Mouse (Mus musculus) kidney, embryonic 16.5 days (tissue): ENCODE measurements at regions not wholly inside any gene's neighbourhood (a gene's known extent, or its start where the extent isn't known, plus 50 kb on each side); places are given as distances from the start of the nearest gene placed in this dataset.

Source experiments
- ATAC-seq: fragments of 200-750 bp; cut with Nextera tagmentation; 2 replicates; pipeline ENCODE4 v1.8.0; 2017; ENCODE audit warnings: moderate TSS enrichment; ENCODE audit not compliant: low FRiP score, low TSS enrichment
- H3K27ac ChIP-seq: fragments of 300-500 bp; sonication (generic); 2 replicates; pipeline ENCODE4 v1.5.1; 2014; ENCODE audit warnings: low read length
- H3K27me3 ChIP-seq: fragments of 300-500 bp; sonication (generic); 2 replicates; pipeline ENCODE4 v1.6.1; 2014; ENCODE audit warnings: low read length, control low read depth, mixed read lengths; ENCODE audit not compliant: insufficient read depth
- H3K36me3 ChIP-seq: fragments of 300-500 bp; sonication (generic); 2 replicates; pipeline ENCODE4 v1.6.1; 2014; ENCODE audit warnings: low read length, control low read depth, mixed read lengths; ENCODE audit not compliant: insufficient read depth
- H3K4me1 ChIP-seq: fragments of 300-500 bp; sonication (generic); 2 replicates; pipeline ENCODE4 v1.6.1; 2014; ENCODE audit warnings: low read length, control low read depth, mixed read lengths; ENCODE audit not compliant: insufficient read depth
- H3K4me2 ChIP-seq: fragments of 300-500 bp; sonication (generic); replicated peaks from 2 replicates; pipeline ENCODE4 v1.6.1; 2014; ENCODE audit warnings: low read depth, low read length
- H3K4me3 ChIP-seq: fragments of 300-500 bp; sonication (generic); 2 replicates; pipeline ENCODE4 v1.5.1; 2014; ENCODE audit warnings: mild to moderate bottlenecking, low read length
- H3K9ac ChIP-seq: fragments of 300-500 bp; sonication (generic); replicated peaks from 2 replicates; pipeline ENCODE4 v1.6.1; 2014; ENCODE audit warnings: low read length
- H3K9me3 ChIP-seq: fragments of 300-500 bp; sonication (generic); 2 replicates; pipeline ENCODE4 v1.6.1; 2016; ENCODE audit warnings: low read length, control low read depth
- WGBS: fragments of 180-500 bp; shearing (Covaris S2); extraction: QIAGEN DNeasy Blood & Tissue Kit; methylation state at CpG from one replicate; pipeline ENCODE4 v1.1.7; 2014; 5-methylcytosine and 5-hydroxymethylcytosine counted together

GRCm38 (mm10) chr8:65443266-65443665 lies 174.4 kb upstream of the March1 start:
- no peaks in the 10 kb centered on the region for H3K9me3 ChIP-seq
- H3K4me2 ChIP-seq: no peak overlapping the region
- 91% methylated on average over 3 of the region's 3 CpGs for WGBS

GRCm38 (mm10) chr8:65420870-65421269 lies 196.8 kb upstream of the March1 start:
- ATAC-seq: no peak
- H3K4me3 ChIP-seq: no peak overlapping the region
- no peaks in the 10 kb centered on the region for H3K9me3 ChIP-seq
- no peaks in the 10 kb centered on the region for H3K4me1 ChIP-seq
- no peaks in the 10 kb centered on the region for H3K27me3 ChIP-seq
- 92% methylated on average over 6 of the region's 6 CpGs for WGBS
- H3K27ac ChIP-seq: no peak overlapping the region
- no peaks in the 10 kb centered on the region for H3K36me3 ChIP-seq
- no peak overlapping the region for H3K4me2 ChIP-seq
- no peak overlapping the region for H3K9ac ChIP-seq

More at GRCm38 (mm10) chr8:65443266-65443665, 174.4 kb upstream of the March1 start:
- ATAC-seq: no peak
- no peaks in the 10 kb centered on the region for H3K36me3 ChIP-seq
- H3K4me3 ChIP-seq: no peak overlapping the region
- no peak overlapping the region for H3K9ac ChIP-seq
- H3K4me1 ChIP-seq: no peaks in the 10 kb centered on the region
- no peak overlapping the region for H3K27ac ChIP-seq
- H3K27me3 ChIP-seq: no peaks in the 10 kb centered on the region

DNA sequence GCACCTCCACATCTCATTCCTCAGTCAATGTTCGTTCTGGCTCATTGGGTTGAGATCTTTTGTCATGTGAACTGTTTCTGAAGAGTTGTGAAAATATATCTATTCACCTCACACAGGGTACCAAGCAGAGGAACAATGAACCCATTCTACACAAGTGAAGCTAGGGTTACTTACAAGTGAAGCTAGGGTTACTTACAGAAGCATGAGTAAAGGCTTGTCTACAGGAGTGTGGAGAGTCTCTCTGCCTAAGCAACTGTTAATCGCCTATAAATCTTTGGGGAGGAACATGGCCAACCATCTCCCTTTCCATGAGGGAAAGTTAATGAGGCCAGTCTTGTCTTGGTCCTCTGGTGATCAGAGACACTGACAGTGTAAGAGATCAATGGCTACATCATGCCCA lies 199.8 kb upstream of the March1 start:
- 71% methylated on average over 2 of the region's 2 CpGs for WGBS
- no peaks in the 10 kb centered on the region for H3K4me1 ChIP-seq
- peak; percentile 87 for ATAC-seq

DNA sequence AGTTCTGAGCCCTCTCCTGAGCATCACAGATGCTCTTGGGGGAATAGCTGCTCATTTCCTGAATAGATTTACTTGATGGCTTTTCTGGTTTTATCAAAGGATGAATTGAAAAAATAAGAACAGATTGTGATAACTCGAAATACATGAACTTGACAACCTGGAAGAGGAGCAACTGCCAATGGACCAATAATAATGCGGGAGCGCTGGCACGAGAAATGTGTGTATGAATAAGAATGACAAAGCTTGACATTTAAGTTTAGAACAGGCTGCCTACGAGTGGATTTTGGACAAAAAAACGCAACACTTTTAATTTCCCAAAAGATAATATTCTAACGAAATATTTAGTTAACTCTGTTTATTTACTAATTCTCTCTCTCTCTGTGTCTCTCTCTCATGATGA lies 203.5 kb upstream of the March1 start:
- WGBS: 86% methylated on average over 7 of the region's 7 CpGs

More for the DNA sequence above, 199.8 kb upstream of the March1 start:
- Histone ChIP-seq H3K4me3 (no peak overlapping the region), H3K9ac (no peak overlapping the region), H3K36me3 (no peaks in the 10 kb centered on the region), H3K27ac (no peak overlapping the region), H3K4me2 (no peak overlapping the region), H3K27me3 (no peaks in the 10 kb centered on the region), H3K9me3 (no peaks in the 10 kb centered on the region)

DNA sequence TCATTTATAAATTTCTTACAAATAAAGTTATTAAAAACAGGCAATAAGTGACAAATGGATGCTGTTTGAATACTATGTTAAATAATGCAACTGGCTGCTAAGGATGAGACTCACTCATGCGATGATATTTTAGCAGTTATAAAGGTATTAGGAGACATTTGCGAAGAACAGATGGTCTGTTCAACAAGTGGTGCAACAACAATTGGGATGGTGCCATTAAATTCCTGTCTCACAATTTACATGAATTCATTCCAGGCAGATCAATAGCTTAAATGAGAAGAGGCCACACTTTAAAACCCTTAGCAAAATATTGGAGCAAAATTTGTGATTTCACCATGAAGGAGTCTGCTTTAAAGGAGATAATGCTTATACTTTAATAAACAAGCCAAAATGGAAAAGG lies 205.4 kb upstream of the March1 start:
- no peaks in the 10 kb centered on the region for H3K4me1 ChIP-seq
- H3K9ac ChIP-seq: no peak overlapping the region
- H3K36me3 ChIP-seq: no peaks in the 10 kb centered on the region
- no peak overlapping the region for H3K4me2 ChIP-seq
- no peak overlapping the region for H3K4me3 ChIP-seq
- 86% methylated on average over 2 of the region's 2 CpGs for WGBS
- H3K27me3 ChIP-seq: no peaks in the 10 kb centered on the region
- H3K9me3 ChIP-seq: no peaks in the 10 kb centered on the region
- ATAC-seq: no peak
- H3K27ac ChIP-seq: no peak overlapping the region

More for the DNA sequence above, 203.5 kb upstream of the March1 start:
- H3K4me2 ChIP-seq: no peak overlapping the region
- H3K9me3 ChIP-seq: no peaks in the 10 kb centered on the region
- H3K27ac ChIP-seq: no peak overlapping the region
- no peak overlapping the region for H3K4me3 ChIP-seq
- no peaks in the 10 kb centered on the region for H3K27me3 ChIP-seq
- no peaks in the 10 kb centered on the region for H3K36me3 ChIP-seq
- no peak for ATAC-seq
- no peaks in the 10 kb centered on the region for H3K4me1 ChIP-seq
- H3K9ac ChIP-seq: no peak overlapping the region

DNA sequence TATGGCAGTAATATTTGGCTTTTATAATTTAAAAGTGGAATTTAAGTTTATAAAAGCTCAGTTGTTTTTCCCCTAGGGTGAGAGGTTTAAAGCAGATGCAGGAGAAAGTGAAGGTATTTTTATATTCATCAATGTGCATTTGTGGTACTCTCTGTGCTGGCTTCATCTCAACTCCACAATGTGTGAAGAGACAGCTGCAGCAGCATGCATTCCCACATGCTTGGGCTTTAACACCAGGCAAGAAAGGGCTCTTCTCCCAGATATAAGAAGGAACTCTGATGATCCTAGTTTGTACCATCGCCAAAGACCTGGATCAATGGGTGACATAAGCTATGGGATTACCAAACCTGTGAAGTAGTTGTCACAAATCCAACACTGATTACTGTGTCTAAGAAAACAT lies 221.9 kb upstream of the March1 start:
- Histone ChIP-seq H3K4me1 (no peaks in the 10 kb centered on the region), H3K4me2 (no peak overlapping the region), H3K27ac (no peak overlapping the region), H3K27me3 (no peaks in the 10 kb centered on the region), H3K4me3 (no peak overlapping the region), H3K9me3 (no peaks in the 10 kb centered on the region), H3K36me3 (no peaks in the 10 kb centered on the region), H3K9ac (no peak overlapping the region)
- ATAC-seq: no peak
- 85% methylated on average over 1 of the region's 1 CpGs for WGBS

- Histone ChIP-seq H3K4me2 (no peak overlapping the region), H3K9me3 (no peaks in the 10 kb centered on the region), H3K9ac (no peak overlapping the region), H3K27me3 (no peaks in the 10 kb centered on the region), H3K4me3 (no peak overlapping the region), H3K4me1 (no peaks in the 10 kb centered on the region), H3K36me3 (no peaks in the 10 kb centered on the region), H3K27ac (no peak overlapping the region)
- peak; percentile 88 for ATAC-seq
- WGBS: 18% methylated on average over 2 of the region's 2 CpGs
Observed at GRCm38 (mm10) chr8:65355990-65356389, 226.6 kb upstream of the BC030870 start.

GRCm38 (mm10) chr8:65349396-65349795 lies 220.0 kb upstream of the BC030870 start:
- no peak overlapping the region for H3K4me3 ChIP-seq
- no peaks in the 10 kb centered on the region for H3K36me3 ChIP-seq
- no peaks in the 10 kb centered on the region for H3K4me1 ChIP-seq
- ATAC-seq: no peak
- H3K4me2 ChIP-seq: no peak overlapping the region
- H3K9ac ChIP-seq: no peak overlapping the region
- H3K27ac ChIP-seq: no peak overlapping the region
- H3K27me3 ChIP-seq: no peaks in the 10 kb centered on the region
- WGBS: 61% methylated on average over 2 of the region's 2 CpGs
- H3K9me3 ChIP-seq: no peaks in the 10 kb centered on the region

DNA sequence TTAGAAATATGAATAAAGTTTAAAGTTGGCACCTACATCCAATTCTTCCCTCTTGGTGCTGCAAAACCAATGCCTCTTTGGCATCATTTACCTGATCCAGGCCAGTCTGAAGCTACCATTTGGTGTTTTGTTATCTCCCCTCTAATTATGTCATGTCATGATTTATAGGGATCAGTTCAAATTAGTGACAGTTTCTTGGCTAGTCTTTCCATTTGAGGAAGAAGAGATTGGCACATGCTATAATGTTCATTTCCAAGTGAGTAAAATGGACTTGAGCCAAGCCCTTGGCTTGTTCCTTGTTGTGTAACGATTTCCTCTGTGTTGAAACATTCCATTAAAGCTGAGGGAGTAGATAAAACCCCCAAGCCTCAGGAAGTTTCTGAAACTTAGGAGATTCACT lies 201.8 kb upstream of the BC030870 start:
- Histone ChIP-seq H3K9ac (no peak overlapping the region), H3K4me1 (no peaks in the 10 kb centered on the region), H3K27ac (no peak overlapping the region), H3K36me3 (no peaks in the 10 kb centered on the region), H3K4me3 (no peak overlapping the region), H3K4me2 (no peak overlapping the region), H3K9me3 (no peaks in the 10 kb centered on the region), H3K27me3 (no peaks in the 10 kb centered on the region)
- ATAC-seq: no peak
- WGBS: 63% methylated on average over 1 of the region's 1 CpGs

DNA sequence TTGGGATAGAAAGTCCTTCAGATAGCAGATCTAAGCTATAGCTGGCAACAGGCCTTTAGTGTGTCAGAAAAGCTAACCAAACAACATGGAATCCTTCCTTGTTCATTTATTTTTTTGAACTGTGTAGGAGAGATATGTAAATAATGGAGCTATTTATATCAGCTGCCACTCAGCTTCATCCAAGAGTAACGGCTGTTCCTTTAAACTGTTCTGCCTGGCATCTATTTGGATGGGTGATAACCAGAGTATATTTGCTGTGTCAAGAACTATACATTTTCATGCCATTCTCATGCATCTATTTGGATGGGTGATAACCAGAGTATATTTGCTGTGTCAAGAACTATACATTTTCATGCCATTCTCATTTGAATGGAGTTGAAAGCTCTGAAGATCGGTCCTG lies 159.3 kb upstream of the BC030870 start:
- Histone ChIP-seq H3K9ac (no peak overlapping the region), H3K27me3 (no peaks in the 10 kb centered on the region), H3K4me1 (no peaks in the 10 kb centered on the region), H3K4me3 (no peak overlapping the region), H3K9me3 (no peaks in the 10 kb centered on the region), H3K4me2 (no peak overlapping the region), H3K36me3 (no peaks in the 10 kb centered on the region), H3K27ac (no peak overlapping the region)
- 72% methylated on average over 2 of the region's 2 CpGs for WGBS
- ATAC-seq: no peak

DNA sequence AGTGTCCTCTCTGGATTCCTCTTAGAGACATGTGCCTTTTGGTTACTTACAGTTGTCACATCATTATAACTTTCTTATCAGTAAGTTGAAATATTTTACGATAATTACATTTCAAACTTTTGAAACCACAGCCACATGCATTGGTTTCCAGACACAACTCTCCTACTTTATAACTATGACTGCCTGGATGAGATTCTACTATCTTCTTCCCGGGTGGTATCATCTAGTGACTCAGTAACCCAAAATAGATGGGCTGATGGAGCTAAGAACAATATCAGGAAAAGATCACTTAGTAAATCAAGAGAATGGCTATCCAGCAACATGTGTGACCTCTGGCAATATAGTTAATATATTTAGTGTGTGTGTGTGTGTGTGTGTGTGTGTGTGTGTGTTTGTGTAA lies 151.0 kb upstream of the BC030870 start:
- 0 out of 2 replicates have a peak, but pooled peaks cover 2% of the 10 kb centered on the region for H3K9me3 ChIP-seq
- H3K36me3 ChIP-seq: no peaks in the 10 kb centered on the region
- no peaks in the 10 kb centered on the region for H3K4me1 ChIP-seq
- H3K4me3 ChIP-seq: no peak overlapping the region
- H3K27ac ChIP-seq: no peak overlapping the region
- H3K9ac ChIP-seq: no peak overlapping the region
- 86% methylated on average over 2 of the region's 2 CpGs for WGBS
- ATAC-seq: no peak
- no peak overlapping the region for H3K4me2 ChIP-seq
- no peaks in the 10 kb centered on the region for H3K27me3 ChIP-seq
